Mouse (Mus musculus) spleen, adult 2 months (tissue): ENCODE data around the gene Fnip1.

Experiments used
- CTCF ChIP-seq: fragments of 200-500 bp; IDR thresholded peaks from 2 replicates; pipeline ENCODE4 v1.5.1; 2011; ENCODE audit warnings: mild to moderate bottlenecking, inconsistent platforms; ENCODE audit not compliant: insufficient read depth, insufficient read length, insufficient replicate concordance; ENCODE audit errors: extremely low read depth
- POLR2A ChIP-seq: fragments of 200-500 bp; IDR thresholded peaks from 2 replicates; pipeline ENCODE4 v1.6.1; 2011; ENCODE audit warnings: low read depth, low read length, inconsistent platforms

DNA sequence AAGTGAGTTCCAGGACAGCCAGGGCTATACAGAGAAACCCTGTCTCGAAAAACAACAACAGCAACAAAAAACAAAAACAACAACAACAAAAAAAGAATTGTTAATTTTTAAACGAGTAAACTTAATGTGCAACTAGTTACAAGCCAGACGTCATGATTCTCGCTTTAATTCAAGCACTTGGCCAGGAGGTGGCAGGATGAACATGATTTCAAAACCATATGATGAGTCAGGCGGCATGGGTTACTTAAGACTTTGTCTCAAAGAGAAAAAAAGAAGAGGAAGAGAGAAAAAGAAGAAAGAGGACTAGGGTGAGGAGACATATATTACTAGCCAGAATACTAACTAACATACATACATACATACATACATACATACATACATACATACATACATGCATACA, 124.8 kb downstream of the Fnip1 start:
- TF ChIP-seq CTCF (peak; percentile 5; the same call in 1 of the 2 replicates), POLR2A (no peak)
